Mouse (Mus musculus) lung, embryonic 16.5 days (tissue): ENCODE results near the gene Sik1. TPM values are rescaled to one million over a fixed set of nuclear protein-coding genes. Genes with fewer than 3 reads are reported as not detected.

Experiments used
- ATAC-seq: fragments of 200-750 bp; cut with Nextera tagmentation; 2 replicates; pipeline ENCODE4 v1.8.0; 2017; ENCODE audit warnings: low read depth, mild to moderate bottlenecking, moderate library complexity
- H3K27ac ChIP-seq: fragments of 300-500 bp; sonication (generic); 2 replicates; pipeline ENCODE4 v1.5.1; 2014; ENCODE audit warnings: mild to moderate bottlenecking, control low read depth, low read length
- H3K27me3 ChIP-seq: fragments of 300-500 bp; sonication (generic); 2 replicates; pipeline ENCODE4 v1.6.1; 2014; ENCODE audit warnings: low read depth, low read length, mixed read lengths; ENCODE audit not compliant: control insufficient read depth, insufficient read depth
- H3K36me3 ChIP-seq: fragments of 300-500 bp; sonication (generic); 2 replicates; pipeline ENCODE4 v1.6.1; 2014; ENCODE audit warnings: low read length; ENCODE audit not compliant: control insufficient read depth, insufficient read depth
- H3K4me1 ChIP-seq: fragments of 300-500 bp; sonication (generic); replicated peaks from 2 replicates; pipeline ENCODE4 v1.6.1; 2014; ENCODE audit warnings: low read length, mixed read lengths; ENCODE audit not compliant: control insufficient read depth, insufficient read depth
- H3K4me2 ChIP-seq: fragments of 300-500 bp; sonication (generic); 2 replicates; pipeline ENCODE4 v1.6.1; 2014; ENCODE audit warnings: low read depth, low read length, control low read depth
- H3K4me3 ChIP-seq: fragments of 300-500 bp; sonication (generic); 2 replicates; pipeline ENCODE4 v1.5.1; 2014; ENCODE audit warnings: mild to moderate bottlenecking, low read length, control low read depth
- H3K9ac ChIP-seq: fragments of 300-500 bp; sonication (generic); 2 replicates; pipeline ENCODE4 v1.6.1; 2014; ENCODE audit warnings: low read length, control low read depth
- H3K9me3 ChIP-seq: fragments of 300-500 bp; sonication (generic); 2 replicates; pipeline ENCODE4 v1.6.1; 2016; ENCODE audit warnings: low read length; ENCODE audit not compliant: control insufficient read depth
- WGBS: fragments of 180-500 bp; shearing (Covaris S2); extraction: QIAGEN DNeasy Blood & Tissue Kit; methylation state at CpG from one replicate; pipeline ENCODE4 v1.1.7; 2014; 5-methylcytosine and 5-hydroxymethylcytosine counted together
- polyA plus RNA-seq: library from polyadenylated mRNA; unstranded; fragments of >200 nt; fragmentation: Nextera tagmentation; extraction: Ambion mirVana; gene quantifications from 2 replicates; pipeline ENCODE4 v1.2.1, GENCODE M21; 2015

Sik1 gene
- polyA plus RNA-seq, 1 experiment from 2014 or later = 32.7 TPM

DNA sequence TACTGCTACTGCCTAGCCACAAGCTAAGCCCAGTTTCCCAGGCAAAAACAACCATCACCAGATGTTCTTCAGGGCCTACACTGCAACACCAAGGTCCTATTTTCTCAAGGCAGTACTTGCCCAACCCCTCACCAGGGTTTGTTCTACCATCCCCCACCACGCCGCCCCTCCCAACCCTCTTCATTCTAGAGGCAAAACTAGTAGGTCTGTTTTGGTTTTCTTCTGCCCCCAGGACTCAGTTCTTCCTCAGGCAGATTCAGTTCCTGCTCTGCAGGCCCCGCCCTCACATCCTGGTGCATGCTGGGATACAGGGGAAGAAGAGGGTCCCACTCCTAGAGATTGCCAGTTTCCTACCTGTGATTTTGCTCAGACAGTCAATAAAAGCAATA lies 14.2 kb downstream of the Sik1 start:
- Histone ChIP-seq H3K9me3 (no peaks in the 10 kb centered on the region), H3K4me2 (peak overlapping the region; percentile 26; the same call in 1 of the 2 replicates), H3K36me3 (peaks cover 19% of the 10 kb centered on the region), H3K27me3 (no peaks in the 10 kb centered on the region), H3K4me1 (peaks cover 48% of the 10 kb centered on the region), H3K4me3 (no peak overlapping the region), H3K9ac (peak overlapping the region; percentile 57), H3K27ac (peak overlapping the region; percentile 98)
- 72% methylated on average over 3 of the region's 3 CpGs for WGBS
- ATAC-seq = no peak

- Histone ChIP-seq H3K9me3 (peaks cover 3% of the 10 kb centered on the region; the same call in 1 of the 2 replicates), H3K4me1 (peaks cover 51% of the 10 kb centered on the region), H3K27me3 (no peaks in the 10 kb centered on the region), H3K27ac (peak overlapping the region; percentile 98; the same call in 1 of the 2 replicates), H3K4me2 (no peak overlapping the region), H3K36me3 (peaks cover 11% of the 10 kb centered on the region), H3K4me3 (no peak overlapping the region), H3K9ac (no peak overlapping the region)
- no peak for ATAC-seq
- 66% methylated on average over 6 of the region's 6 CpGs for WGBS
Observed at GRCm38 (mm10) chr17:31840423-31841003, 15.1 kb downstream of the Sik1 start.

- WGBS = 53% methylated on average over 7 of the region's 7 CpGs
- H3K4me1 ChIP-seq = peaks cover 46% of the 10 kb centered on the region
- no peak for ATAC-seq
- no peak overlapping the region for H3K4me3 ChIP-seq
- H3K9me3 ChIP-seq = peaks cover 6% of the 10 kb centered on the region; the same call in 1 of the 2 replicates
- H3K27me3 ChIP-seq = no peaks in the 10 kb centered on the region
- H3K9ac ChIP-seq = peak overlapping the region; percentile 35; the same call in 1 of the 2 replicates
- no peaks in the 10 kb centered on the region for H3K36me3 ChIP-seq
- H3K27ac ChIP-seq = peak overlapping the region; percentile 69
- H3K4me2 ChIP-seq = no peak overlapping the region
Observed at GRCm38 (mm10) chr17:31836772-31837171, 18.8 kb downstream of the Sik1 start.

DNA sequence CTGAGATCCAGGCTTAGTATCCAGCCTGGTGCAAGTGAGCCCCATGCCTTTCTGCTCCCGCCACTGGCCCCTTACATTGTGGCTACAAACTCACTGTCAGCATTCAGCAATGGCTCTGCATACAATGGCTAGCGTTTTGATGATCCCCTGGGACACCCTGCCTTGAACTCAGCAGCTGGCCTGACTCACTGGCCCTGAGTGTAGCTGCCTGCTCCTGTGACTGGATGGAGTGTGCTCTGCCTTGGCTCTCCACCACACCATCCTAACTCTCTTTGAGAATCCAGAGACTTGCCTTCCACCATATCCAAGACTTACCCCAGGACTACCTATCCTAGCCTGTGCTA lies 19.4 kb downstream of the Sik1 start:
- H3K9me3 ChIP-seq = peaks cover 6% of the 10 kb centered on the region; the same call in 1 of the 2 replicates
- no peak overlapping the region for H3K4me3 ChIP-seq
- peaks cover 45% of the 10 kb centered on the region for H3K4me1 ChIP-seq
- ATAC-seq = no peak
- no peaks in the 10 kb centered on the region for H3K27me3 ChIP-seq
- no peak overlapping the region for H3K4me2 ChIP-seq
- peak overlapping the region; percentile 69 for H3K27ac ChIP-seq
- H3K36me3 ChIP-seq = no peaks in the 10 kb centered on the region
- H3K9ac ChIP-seq = no peak overlapping the region
- 74% methylated on average over 2 of the region's 2 CpGs for WGBS

DNA sequence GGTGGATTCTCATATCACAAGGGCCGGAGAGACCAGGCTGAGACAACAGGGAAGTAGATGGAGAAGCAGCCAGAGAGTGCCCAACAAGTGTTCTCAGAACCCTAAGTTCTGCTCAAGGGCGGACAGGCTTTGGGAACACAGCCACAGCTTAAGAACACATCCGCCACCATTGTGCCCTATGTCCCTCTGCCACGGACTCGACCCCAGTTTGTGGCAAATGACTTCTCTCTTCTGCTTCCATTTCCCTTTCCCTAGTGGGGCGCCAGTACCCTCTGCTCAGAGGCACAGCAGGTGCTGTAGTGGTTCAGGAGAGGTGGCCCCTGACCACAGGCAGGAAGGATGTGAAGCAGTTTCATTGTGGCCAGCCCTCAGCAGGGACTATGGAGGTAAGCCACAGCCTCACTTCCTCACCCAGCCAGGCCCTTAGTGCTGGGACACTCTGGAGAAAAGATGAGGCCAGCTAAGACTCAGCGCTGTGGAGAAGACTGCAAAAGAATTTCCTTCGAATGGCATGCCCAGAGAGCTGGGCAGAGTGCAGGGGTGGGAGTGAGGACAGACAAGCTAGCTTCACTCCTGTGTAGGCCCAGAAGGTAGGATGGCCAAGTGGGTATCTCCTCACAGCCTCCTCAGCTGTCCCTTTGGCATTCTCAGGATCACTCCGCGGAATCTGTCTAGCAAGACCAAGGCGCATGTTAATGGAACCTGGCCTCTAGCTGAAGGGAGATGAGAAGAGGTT lies 19.9 kb downstream of the Sik1 start:
- H3K27ac ChIP-seq = no peak overlapping the region

DNA sequence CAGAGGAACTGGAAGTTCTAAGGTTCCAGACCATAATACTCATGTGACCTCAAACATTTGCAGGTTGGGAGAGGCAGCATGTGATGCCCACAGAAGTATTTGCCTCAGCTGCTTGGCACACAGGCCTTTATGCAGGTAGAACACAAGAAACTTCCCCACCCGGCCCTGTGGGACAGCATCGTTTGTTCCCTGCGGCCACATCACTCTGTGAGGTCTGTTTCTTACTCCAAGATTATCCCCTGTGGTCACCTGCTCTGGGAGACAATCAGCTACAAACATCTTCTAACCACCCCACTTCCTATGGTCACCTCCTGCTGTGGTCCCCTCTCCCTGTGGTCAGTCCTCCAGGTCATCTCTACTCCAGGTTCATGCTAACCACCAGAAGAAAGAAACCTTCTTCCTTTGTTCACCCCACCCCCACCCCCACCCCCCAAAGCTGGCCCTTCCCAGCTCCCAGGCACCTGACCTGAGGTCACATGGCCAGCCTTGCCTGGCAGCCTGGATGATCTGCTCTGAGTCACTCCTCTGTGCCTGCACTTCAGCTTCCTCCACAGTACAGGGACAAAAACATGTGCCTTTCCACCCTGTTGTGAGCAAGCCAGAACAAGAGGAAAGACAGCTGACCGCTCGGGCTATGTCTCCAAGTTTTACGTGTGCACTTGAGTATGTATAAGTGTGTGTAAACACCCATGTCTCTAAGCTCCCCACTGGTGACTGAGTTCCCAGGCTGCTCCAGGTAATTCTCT lies 21.1 kb downstream of the Sik1 start:
- 64% methylated on average over 6 of the region's 6 CpGs for WGBS
- no peak overlapping the region for H3K4me3 ChIP-seq
- no peaks in the 10 kb centered on the region for H3K27me3 ChIP-seq
- H3K4me1 ChIP-seq = peaks cover 40% of the 10 kb centered on the region
- no peaks in the 10 kb centered on the region for H3K36me3 ChIP-seq
- peaks cover 6% of the 10 kb centered on the region; the same call in 1 of the 2 replicates for H3K9me3 ChIP-seq
- peak overlapping the region; percentile 16 for H3K9ac ChIP-seq
- H3K27ac ChIP-seq = peak overlapping the region; percentile 78
- peak; percentile 57 for ATAC-seq
- H3K4me2 ChIP-seq = no peak overlapping the region

More for the DNA sequence above, 19.9 kb downstream of the Sik1 start:
- H3K4me1 ChIP-seq = peaks cover 41% of the 10 kb centered on the region
- no peaks in the 10 kb centered on the region for H3K36me3 ChIP-seq
- no peak overlapping the region for H3K4me2 ChIP-seq
- H3K4me3 ChIP-seq = no peak overlapping the region
- 92% methylated on average over 11 of the region's 11 CpGs for WGBS
- peaks cover 6% of the 10 kb centered on the region; the same call in 1 of the 2 replicates for H3K9me3 ChIP-seq
- no peak for ATAC-seq
- no peaks in the 10 kb centered on the region for H3K27me3 ChIP-seq
- no peak overlapping the region for H3K9ac ChIP-seq

DNA sequence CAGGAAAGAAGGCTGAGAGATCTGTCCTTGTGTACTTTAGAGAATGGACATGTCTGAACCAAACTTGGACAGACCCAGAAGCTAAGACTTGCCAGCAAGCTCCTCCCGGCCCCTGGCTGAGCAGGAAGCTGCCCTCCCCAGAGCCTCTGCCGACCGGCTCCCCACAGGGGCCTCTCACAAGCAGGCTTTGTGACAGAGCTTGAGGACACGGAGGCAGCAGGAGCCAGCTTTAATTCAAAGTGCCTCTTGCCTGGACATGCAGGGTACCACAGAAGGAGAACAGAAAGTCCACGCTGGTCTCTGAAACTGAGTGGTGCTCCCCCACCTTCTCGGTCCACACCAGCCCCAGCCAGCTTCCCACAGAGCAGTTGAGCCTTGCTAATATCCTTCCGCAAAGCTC lies 21.9 kb downstream of the Sik1 start:
- Histone ChIP-seq H3K27ac (peak overlapping the region; percentile 78), H3K9ac (peak overlapping the region; percentile 55), H3K36me3 (no peaks in the 10 kb centered on the region), H3K27me3 (no peaks in the 10 kb centered on the region), H3K4me3 (no peak overlapping the region), H3K4me2 (no peak overlapping the region), H3K4me1 (peaks cover 40% of the 10 kb centered on the region), H3K9me3 (peaks cover 6% of the 10 kb centered on the region; the same call in 1 of the 2 replicates)
- WGBS = 26% methylated on average over 7 of the region's 7 CpGs
- peak; percentile 54; the same call in 1 of the 2 replicates for ATAC-seq

DNA sequence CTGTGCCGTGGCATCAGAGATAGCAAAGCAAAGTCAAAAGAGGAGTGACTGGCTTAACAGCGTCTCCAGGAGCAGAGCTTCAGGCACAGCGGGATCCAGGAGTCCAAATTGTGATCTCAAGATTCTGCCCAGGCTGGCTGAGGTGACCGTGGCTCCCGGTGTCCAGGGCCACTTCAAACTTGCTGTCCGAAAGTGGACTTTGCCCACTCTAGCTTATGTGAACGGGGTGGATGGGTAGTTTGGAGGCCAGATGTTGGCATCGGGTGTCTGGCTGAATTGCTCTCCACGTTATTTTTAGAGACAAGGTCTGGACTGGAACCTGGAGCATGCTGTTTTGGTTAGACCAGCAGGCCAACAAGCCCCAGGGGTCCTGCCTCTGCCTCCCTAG lies 23.0 kb downstream of the Sik1 start:
- Histone ChIP-seq H3K9ac (no peak overlapping the region), H3K27ac (no peak overlapping the region), H3K27me3 (no peaks in the 10 kb centered on the region), H3K4me3 (no peak overlapping the region), H3K4me2 (no peak overlapping the region), H3K9me3 (peaks cover 6% of the 10 kb centered on the region; the same call in 1 of the 2 replicates), H3K36me3 (no peaks in the 10 kb centered on the region), H3K4me1 (peaks cover 50% of the 10 kb centered on the region)
- no peak for ATAC-seq
- WGBS = 93% methylated on average over 9 of the region's 9 CpGs
